Mouse (Mus musculus) C2C12 (cell line): ENCODE data around the gene Hrh2.

ENCODE experiments used
- CEBPB ChIP-seq: IDR thresholded peaks from one replicate; pipeline ENCODE4 v1.6.1; 2011; ENCODE audit warnings: low read depth, mild to moderate bottlenecking, control low read depth, moderate library complexity
- CTCF ChIP-seq: IDR thresholded peaks from one replicate; pipeline ENCODE4 v1.5.1; 2011; ENCODE audit not compliant: control insufficient read depth, insufficient read depth, insufficient read length
- FOSL1 ChIP-seq: IDR thresholded peaks from one replicate; pipeline ENCODE4 v1.8.0; 2011; ENCODE audit warnings: mild to moderate bottlenecking, low read length; ENCODE audit not compliant: poor library complexity, insufficient read depth, severe bottlenecking
- MAX ChIP-seq: IDR thresholded peaks from one replicate; pipeline ENCODE4 v1.6.1; 2011; ENCODE audit warnings: mild to moderate bottlenecking, control low read depth
- MYOD1 ChIP-seq: IDR thresholded peaks from one replicate; pipeline ENCODE4 v1.6.1; 2011; ENCODE audit warnings: low read depth; ENCODE audit not compliant: control insufficient read depth, insufficient read length
- MYOG ChIP-seq: IDR thresholded peaks from one replicate; pipeline ENCODE4 v1.6.1; 2011; ENCODE audit not compliant: control insufficient read depth, insufficient read length; ENCODE audit errors: extremely low read depth
- USF1 ChIP-seq: IDR thresholded peaks from one replicate; pipeline ENCODE4 v1.6.1; 2011; ENCODE audit warnings: low read depth, mild to moderate bottlenecking, control low read depth, moderate library complexity

DNA sequence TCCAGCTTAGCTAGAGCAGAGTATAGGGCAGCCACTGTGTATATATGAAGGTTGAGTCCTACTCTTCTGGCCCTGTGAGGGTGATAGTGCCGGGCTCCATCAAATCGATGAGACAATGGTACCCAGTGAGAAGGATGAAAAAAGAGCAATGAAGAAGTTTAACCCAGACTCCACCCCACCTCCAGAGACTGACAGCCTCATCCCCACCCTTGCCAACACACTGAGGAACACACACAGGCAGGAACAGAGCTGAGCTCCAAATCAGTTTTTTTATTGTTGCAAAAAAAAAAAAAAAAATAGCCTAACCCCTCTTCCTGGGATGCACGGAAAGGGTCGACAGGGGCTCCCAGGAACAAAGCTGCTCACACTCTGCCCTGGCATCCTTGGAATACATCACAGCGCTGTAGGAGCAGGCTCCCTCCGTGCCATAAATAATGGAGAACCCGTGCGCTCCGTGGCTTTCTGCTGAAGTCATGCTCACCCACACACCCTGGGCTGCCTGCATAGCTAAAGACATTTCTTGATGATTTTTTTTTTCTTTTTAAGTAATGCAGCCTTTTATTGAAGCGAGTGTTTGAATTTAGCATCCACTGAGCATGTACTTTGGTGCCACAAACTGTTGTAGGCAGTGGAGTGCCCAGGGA, 65.8 kb downstream of the Hrh2 start:
- TF ChIP-seq CTCF (no peak), MYOG (no peak), FOSL1 (no peak), CEBPB (no peak), USF1 (no peak), MAX (no peak), MYOD1 (no peak)
